Mouse (Mus musculus) gastrocnemius, postnatal 36 days (tissue): Measurements from ENCODE around the gene Olfr714. TPM values are rescaled to one million over a fixed set of nuclear protein-coding genes. Genes with fewer than 3 reads are reported as not detected.
"Not testable (repeated sequence)": the region's sequence is repeated elsewhere in the genome, so short reads cannot be mapped to it uniquely, and the experiment has no call there.

Experiments used
- DNase-seq, 2 experiments: peaks; one replicate each; pipeline ENCODE4 v3.0.0; 2022
- intact Hi-C: fragments of 180-260 bp; cut with DNase I; formaldehyde crosslinking; loops from one replicate; pipeline ENCODE4 v1.15.1; 2025
- long read RNA-seq, 2 experiments: library from polyadenylated mRNA; stranded (forward); transcript quantifications; one replicate each; pipeline ENCODE4 v2.0.0; 2021
- total RNA-seq, 2 experiments: library from RNA; stranded (reverse); gene quantifications; 2 replicates each; pipeline ENCODE4 v1.2.3; 2021

Olfr714 gene
- not detected for total RNA-seq
- long read RNA-seq, experiment 1, result 0 reads
- long read RNA-seq, experiment 2, result 0 reads

DNA sequence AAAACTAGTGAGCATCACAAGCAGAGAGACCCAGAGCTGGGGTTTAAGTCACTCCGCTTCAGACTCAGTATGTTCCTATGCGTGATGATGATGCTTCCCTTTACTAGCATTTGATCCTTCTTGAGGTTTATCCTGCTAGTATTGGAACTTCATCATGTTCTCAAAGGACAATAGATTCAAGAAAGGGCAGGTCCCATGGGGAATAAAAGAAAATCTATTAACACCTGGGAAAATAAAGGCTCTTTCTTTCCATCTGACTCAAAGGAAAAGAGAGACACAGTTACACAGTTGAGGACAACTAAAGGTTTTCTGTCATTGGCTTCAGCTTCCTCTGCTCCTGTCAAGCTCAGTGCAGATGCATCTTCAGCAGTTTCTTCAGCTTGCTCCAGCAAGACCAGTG lies at the start of gene Olfr714:
Gene Olfr714, plus strand, starts transcription at position 301 of the 400 bp plus-strand sequence.
- intact Hi-C loops, result no loop called here
- DNase-seq, result no peak

DNA sequence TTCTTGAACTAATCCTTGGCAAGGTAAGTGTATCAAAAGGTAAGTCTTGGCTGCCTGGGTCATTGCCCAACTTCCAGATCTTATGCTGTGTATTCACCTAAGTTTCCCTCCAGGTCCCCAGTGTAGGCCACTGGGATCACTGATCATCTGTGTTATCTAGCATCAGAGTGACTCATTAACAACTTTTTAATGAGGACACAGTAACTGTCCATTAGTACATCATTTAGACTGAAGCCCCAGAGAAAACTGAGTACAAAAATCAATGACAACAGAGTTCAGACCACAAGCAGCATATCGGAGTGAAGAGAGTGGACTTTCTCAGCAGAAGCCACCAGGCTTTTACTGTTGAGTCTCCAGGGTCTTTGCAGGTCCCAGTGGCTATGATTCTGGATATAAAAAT lies 39.9 kb upstream of the Olfr714 start, which contains the start of gene Olfr713:
Gene Olfr713, plus strand, starts transcription at position 301 of the 400 bp plus-strand sequence.
- DNase-seq, result no peak
- intact Hi-C loops, result no loop called here

DNA sequence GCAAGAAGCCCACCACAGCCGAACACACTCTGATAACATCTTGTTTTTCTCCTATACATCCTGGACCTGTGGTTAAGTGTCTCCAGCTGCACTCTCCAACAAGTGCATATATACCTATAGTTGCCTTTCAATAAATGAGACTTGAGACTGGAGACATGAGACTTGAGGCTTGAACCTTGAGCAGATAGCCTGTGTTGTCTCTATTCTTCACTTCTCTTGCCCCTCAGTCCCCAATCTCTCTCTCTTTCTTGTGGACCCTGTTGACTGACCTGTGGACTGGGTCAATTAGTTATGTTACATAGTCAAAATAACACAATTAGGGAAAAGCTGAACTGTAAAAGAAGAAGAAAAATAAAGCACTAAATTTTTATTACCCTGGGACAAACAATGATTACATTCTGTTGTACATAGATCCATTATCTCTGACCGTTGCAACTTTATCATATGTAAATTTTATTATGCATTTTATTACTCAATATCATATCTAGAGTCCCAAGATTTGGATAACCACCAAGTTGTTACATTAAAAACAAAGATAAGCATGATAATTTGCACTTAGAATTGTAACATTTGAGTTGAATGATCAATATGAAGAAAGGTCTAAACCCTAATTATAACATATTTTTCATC lies 30.7 kb upstream of the Olfr714 start:
- no peak for DNase-seq
- intact Hi-C loops, result no loop called here

DNA sequence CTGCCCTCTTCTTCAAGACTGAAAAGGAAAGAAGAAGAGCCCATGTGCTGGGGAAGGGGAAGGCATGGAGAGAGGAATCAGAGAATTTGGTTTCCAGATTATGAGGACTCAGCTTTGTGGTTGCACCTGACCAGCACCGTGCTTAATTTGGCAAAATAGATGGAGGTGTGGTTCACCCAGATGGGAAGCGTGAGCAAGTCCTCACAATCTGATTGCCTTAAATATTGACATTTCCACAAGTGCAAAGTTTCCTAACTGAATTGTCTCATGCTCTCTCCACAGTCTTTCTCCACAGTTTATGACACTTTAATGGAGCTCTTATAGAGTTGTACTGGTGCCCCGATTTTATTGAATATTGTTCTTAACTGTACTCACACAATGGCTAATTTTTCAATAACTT lies 27.6 kb upstream of the Olfr714 start:
- DNase-seq, result no peak
- intact Hi-C loops, result no loop called here

DNA sequence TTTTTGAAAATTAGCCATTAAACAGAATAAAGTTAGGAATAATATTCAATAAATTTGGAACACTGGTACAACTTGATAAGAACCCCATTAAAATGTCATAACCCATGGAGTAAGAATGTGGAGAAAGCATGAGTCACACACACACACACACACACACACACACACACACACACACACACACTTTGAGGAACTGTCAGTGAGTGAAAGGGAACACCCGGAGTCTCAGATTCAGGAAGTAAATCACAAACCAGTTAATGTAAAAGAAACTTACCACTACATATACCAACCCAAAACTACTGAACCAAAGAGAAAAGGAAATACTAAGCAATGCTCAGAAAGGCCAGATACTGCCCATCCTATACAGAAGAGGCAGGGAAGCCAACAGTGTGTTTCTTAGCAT lies 26.4 kb upstream of the Olfr714 start:
- intact Hi-C loops, result no loop called here
- DNase-seq, result no peak

DNA sequence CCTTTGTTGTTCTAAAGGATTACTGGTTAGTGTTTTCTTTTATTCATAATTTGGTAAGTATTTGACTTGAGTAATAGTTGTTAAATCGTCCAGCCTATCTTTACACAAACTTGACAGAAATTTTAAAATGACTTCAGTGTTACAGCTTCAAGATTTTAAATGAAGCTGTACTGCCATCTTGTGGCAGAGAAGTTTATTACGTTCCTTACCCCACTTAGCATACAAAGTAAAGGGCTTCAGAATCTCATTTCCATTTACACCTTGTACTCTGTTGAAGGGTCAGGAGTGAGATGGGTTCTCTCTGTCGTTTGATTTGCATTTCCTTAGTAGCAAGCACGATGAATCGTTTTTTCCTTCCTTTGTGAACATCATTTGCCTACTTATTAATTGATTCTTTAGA lies 24.9 kb upstream of the Olfr714 start:
- no peak for DNase-seq
- intact Hi-C loops, result no loop called here

DNA sequence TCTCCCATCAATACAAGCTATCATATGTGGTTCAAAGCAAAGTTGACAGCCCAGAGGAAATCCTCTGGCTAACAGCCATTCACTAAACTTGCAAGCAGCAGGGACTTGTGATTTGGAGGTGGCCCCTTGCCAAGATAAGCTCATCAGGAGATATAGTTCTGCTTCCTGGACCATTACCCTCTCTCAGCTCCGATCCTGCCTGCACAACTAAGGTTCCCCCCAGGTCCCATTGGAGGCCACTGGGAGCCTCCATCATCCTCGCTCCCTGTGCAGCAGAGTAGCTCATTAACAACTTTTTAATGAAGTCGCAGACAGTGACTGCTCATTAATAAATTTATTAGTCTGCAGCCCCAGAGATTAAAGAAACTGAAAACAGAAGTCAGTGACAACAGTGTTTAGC lies 23.2 kb upstream of the Olfr714 start:
- intact Hi-C loops, result no loop called here
- no peak for DNase-seq

DNA sequence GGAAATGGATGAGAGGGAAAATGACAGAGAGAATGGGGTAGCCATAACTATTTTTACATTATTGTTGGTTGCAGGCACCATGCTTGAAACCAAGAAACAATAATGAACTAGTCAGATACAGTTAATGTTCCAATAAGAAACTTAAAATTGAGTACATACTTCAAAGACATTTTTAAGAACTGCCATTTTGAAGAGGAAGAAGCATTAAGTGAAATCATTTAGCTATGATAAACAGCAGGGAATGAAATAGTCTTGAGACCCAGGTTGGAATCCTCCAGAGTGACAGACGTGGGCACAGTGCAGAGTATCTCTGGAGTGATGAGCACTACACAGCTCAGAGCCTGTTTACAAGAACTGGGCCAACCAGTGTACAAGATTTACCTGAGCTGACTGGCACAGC lies 22.1 kb downstream of the Olfr714 start, which contains the start of gene Olfr17:
Gene Olfr17, plus strand, starts transcription at position 301 of the 400 bp plus-strand sequence.
- intact Hi-C loops, result no loop called here
- DNase-seq, result no peak

DNA sequence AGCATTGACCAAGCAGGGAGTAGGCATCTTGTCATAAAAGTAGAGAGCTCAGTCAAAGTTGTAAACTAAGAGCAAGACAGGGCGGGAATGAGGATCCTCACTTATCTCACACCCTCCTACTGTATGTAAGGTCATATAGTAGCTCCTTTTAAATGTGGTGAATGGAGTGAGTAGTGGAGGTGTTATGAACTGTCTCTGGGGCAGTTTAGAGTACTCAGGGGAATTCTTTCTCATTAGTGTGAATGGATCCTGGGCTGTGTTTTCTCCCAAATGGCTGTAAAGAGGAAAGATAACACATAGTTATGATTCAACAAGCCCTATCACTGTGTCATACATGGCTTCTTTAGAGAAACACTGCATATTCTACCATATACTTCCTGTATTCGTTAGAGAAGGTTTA lies 39.5 kb downstream of the Olfr714 start, which contains the start of gene Olfr715b:
Gene Olfr715b, minus strand, starts transcription at position 101 of the 400 bp plus-strand sequence.
- DNase-seq, intact Hi-C loops: not testable (repeated sequence)

Other genes starting within 250 kb of the Olfr714 start
- not detected for gene Olfr702, start 237.1 kb upstream of the Olfr714 start, total RNA-seq
- not detected for gene Olfr703, start 227.6 kb upstream of the Olfr714 start, total RNA-seq
- not detected for gene Olfr704, start 207.8 kb upstream of the Olfr714 start, total RNA-seq
- gene Olfr705, start 194.1 kb upstream of the Olfr714 start, total RNA-seq, result not detected
- not detected for gene Olfr706, start 182.8 kb upstream of the Olfr714 start, total RNA-seq
- not detected for gene Olfr707, start 169.7 kb upstream of the Olfr714 start, total RNA-seq
- gene Olfr1532-ps1, start 163.0 kb upstream of the Olfr714 start, total RNA-seq, result not detected
- gene Olfr709-ps1, start 138.8 kb upstream of the Olfr714 start, total RNA-seq, result not detected
- gene Olfr710, start 122.7 kb upstream of the Olfr714 start, total RNA-seq, result not detected
- not detected for gene Olfr6, start 107.0 kb upstream of the Olfr714 start, total RNA-seq
- gene Olfr711, start 95.5 kb upstream of the Olfr714 start, total RNA-seq, result not detected
- gene Olfr2, start 64.9 kb upstream of the Olfr714 start, total RNA-seq, result not detected
- not detected for gene Olfr713, start 39.8 kb upstream of the Olfr714 start, total RNA-seq
- not detected for gene Olfr17, start 22.2 kb downstream of the Olfr714 start, total RNA-seq
- not detected for gene Olfr715b, start 39.4 kb downstream of the Olfr714 start, total RNA-seq
- not detected for gene Olfr715, start 60.1 kb downstream of the Olfr714 start, total RNA-seq
- gene Olfr716, start 67.3 kb downstream of the Olfr714 start, total RNA-seq, result not detected
- not detected for gene Nlrp14, start 96.0 kb downstream of the Olfr714 start, total RNA-seq
- not detected for gene Rbmxl2, start 138.5 kb downstream of the Olfr714 start, total RNA-seq